Mouse (Mus musculus): Measurements from ENCODE around the gene Mrm1. TPM values are rescaled to one million over a fixed set of nuclear protein-coding genes. Genes with fewer than 3 reads are reported as not detected.

The Mrm1 gene
- polyA plus RNA-seq, 1 experiment from 2014 or later = 14.6 TPM

Other genes starting within 250 kb of the Mrm1 start
- gene Dhrs11, start 9.5 kb upstream of the Mrm1 start, polyA plus RNA-seq (2016; fragmentation: Nextera tagmentation; extraction: Ambion mirVana) = 12.0 and 12.8 TPM in 2 replicates
- 55.7 and 56.3 TPM in 2 replicates for gene Ggnbp2, start 51.3 kb upstream of the Mrm1 start, polyA plus RNA-seq (2016; fragmentation: Nextera tagmentation; extraction: Ambion mirVana)
- 11.8 and 12.6 TPM in 2 replicates for gene Myo19, start 60.6 kb upstream of the Mrm1 start, polyA plus RNA-seq (2016; fragmentation: Nextera tagmentation; extraction: Ambion mirVana)
- 2.2 and 3.4 TPM in 2 replicates for gene Pigw, start 60.8 kb upstream of the Mrm1 start, polyA plus RNA-seq (2016; fragmentation: Nextera tagmentation; extraction: Ambion mirVana)
- gene Znhit3, start 96.9 kb upstream of the Mrm1 start, polyA plus RNA-seq (2016; fragmentation: Nextera tagmentation; extraction: Ambion mirVana) = 80.5 and 91.7 TPM in 2 replicates
- 9.3 and 16.8 TPM in 2 replicates for gene Car4, start 138.3 kb upstream of the Mrm1 start, polyA plus RNA-seq (2016; fragmentation: Nextera tagmentation; extraction: Ambion mirVana)

All from midbrain, embryonic 10.5 days (tissue).